Mouse (Mus musculus): ENCODE data around the gene Upk3b.

DNA sequence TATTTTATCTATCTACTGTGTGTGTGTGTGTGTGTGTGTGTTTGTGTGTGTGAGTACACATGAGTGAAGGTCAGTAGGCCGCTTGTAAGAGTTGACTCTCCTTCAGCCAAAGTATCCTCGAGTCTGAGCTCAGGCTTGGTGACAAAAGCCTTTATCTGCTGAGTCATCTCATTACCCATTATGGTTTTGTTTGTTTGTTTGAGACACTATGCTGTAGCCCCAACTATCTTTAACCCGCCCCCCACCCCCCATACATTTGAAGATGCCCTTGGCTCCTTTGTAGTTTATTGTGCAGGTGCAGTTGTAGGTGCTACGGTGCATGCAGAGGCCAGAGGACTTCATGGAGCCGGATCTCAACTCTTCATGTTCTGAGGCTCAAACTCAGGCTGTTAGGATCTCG, 37.1 kb upstream of the Upk3b start:
- TF ChIP-seq CTCF (IDR thresholded peaks at IDR 0.05), result no peak
- no peak for TF ChIP-seq EP300 (IDR thresholded peaks at IDR 0.05)

All from lung, postnatal 0 days (tissue).